Mouse (Mus musculus) liver, embryonic 11.5 days (tissue): ENCODE results near the gene Gh. TPM values are rescaled to one million over a fixed set of nuclear protein-coding genes. Genes with fewer than 3 reads are reported as not detected.

Source experiments
- ATAC-seq: fragments of 200-750 bp; cut with Nextera tagmentation; replicated peaks from 2 replicates; pipeline ENCODE4 v1.8.0; 2017; ENCODE audit warnings: moderate number of reproducible peaks, mild to moderate bottlenecking, moderate TSS enrichment, moderate library complexity; ENCODE audit not compliant: low FRiP score
- DNase-seq: peaks from one replicate; pipeline ENCODE4 v3.0.0-alpha.2; 2017; ENCODE audit warnings: low spot score
- H3K27ac ChIP-seq: fragments of 300-500 bp; sonication (generic); 2 replicates; pipeline ENCODE4 v1.5.1; 2014; ENCODE audit warnings: mild to moderate bottlenecking, low read depth, low read length, control low read depth
- H3K27me3 ChIP-seq: fragments of 300-500 bp; sonication (generic); replicated peaks from 2 replicates; pipeline ENCODE4 v1.6.1; 2014; ENCODE audit warnings: low read length, mixed read lengths; ENCODE audit not compliant: control insufficient read depth, insufficient read depth
- H3K36me3 ChIP-seq: fragments of 300-500 bp; sonication (generic); 2 replicates; pipeline ENCODE4 v1.6.1; 2014; ENCODE audit warnings: mild to moderate bottlenecking, low read length, moderate library complexity, mixed read lengths; ENCODE audit not compliant: control insufficient read depth, insufficient read depth
- H3K4me1 ChIP-seq: fragments of 300-500 bp; sonication (generic); replicated peaks from 2 replicates; pipeline ENCODE4 v1.6.1; 2014; ENCODE audit warnings: low read length, mixed read lengths; ENCODE audit not compliant: control insufficient read depth, insufficient read depth
- H3K4me2 ChIP-seq: fragments of 300-500 bp; sonication (generic); 2 replicates; pipeline ENCODE4 v1.6.1; 2014; ENCODE audit warnings: mild to moderate bottlenecking, control low read depth, moderate library complexity
- H3K4me3 ChIP-seq: fragments of 300-500 bp; sonication (generic); 2 replicates; pipeline ENCODE4 v1.5.1; 2014; ENCODE audit warnings: low read depth, low read length, control low read depth
- H3K9ac ChIP-seq: fragments of 300-500 bp; sonication (generic); 2 replicates; pipeline ENCODE4 v1.6.1; 2014; ENCODE audit warnings: low read depth, low read length, control low read depth
- H3K9me3 ChIP-seq: fragments of 300-500 bp; sonication (generic); 2 replicates; pipeline ENCODE4 v1.6.1; 2016; ENCODE audit warnings: low read length, inconsistent platforms, mixed read lengths; ENCODE audit not compliant: control insufficient read depth
- WGBS: fragments of 180-500 bp; shearing (Covaris S2); extraction: QIAGEN DNeasy Blood & Tissue Kit; methylation state at CpG from one replicate; pipeline ENCODE4 v1.1.7; 2014; 5-methylcytosine and 5-hydroxymethylcytosine counted together
- polyA plus RNA-seq: library from polyadenylated mRNA; unstranded; fragments of >200 nt; fragmentation: Nextera tagmentation; extraction: Ambion mirVana; gene quantifications from 2 replicates; pipeline ENCODE4 v1.2.1, GENCODE M21; 2014

Gh gene
- polyA plus RNA-seq, 1 experiment from 2014 or later: not detected

DNA sequence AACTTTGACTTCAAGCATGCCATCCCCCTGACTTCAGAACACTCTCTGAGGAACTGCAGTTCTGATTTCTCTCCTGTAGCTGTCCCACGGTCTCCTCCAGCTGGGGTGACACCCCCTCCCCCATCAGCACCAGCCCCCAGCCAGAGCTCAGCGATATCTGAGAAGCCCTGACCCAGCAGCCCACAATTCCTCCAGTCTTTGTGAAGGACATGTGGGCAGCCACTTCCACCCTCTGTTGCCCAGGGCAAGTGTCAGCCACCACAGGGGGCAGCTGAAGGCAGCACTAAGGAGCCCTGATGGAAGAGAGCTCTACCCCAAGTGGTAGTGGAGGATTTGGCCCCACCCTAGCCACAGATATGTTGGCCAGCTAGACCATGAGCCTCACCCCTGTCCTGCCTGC, 32.4 kb upstream of the Gh start:
- no peak overlapping the region for H3K4me3 ChIP-seq
- no peaks in the 10 kb centered on the region for H3K4me1 ChIP-seq
- H3K9ac ChIP-seq: no peak overlapping the region
- ATAC-seq (no peak), DNase-seq (no peak)
- H3K27me3 ChIP-seq: no peaks in the 10 kb centered on the region
- 4% methylated on average over 2 of the region's 2 CpGs for WGBS
- H3K27ac ChIP-seq: no peak overlapping the region
- no peaks in the 10 kb centered on the region for H3K9me3 ChIP-seq
- no peaks in the 10 kb centered on the region for H3K36me3 ChIP-seq
- H3K4me2 ChIP-seq: no peak overlapping the region

GRCm38 (mm10) chr11:106332458-106332857, 30.8 kb upstream of the Gh start:
- H3K27ac ChIP-seq: no peak overlapping the region
- ATAC-seq (no peak), DNase-seq (no peak)
- no peak overlapping the region for H3K9ac ChIP-seq
- 56% methylated on average over 4 of the region's 4 CpGs for WGBS
- H3K4me3 ChIP-seq: no peak overlapping the region
- H3K4me1 ChIP-seq: peaks cover 5% of the 10 kb centered on the region; the same call in 1 of the 2 replicates
- H3K27me3 ChIP-seq: no peaks in the 10 kb centered on the region
- no peaks in the 10 kb centered on the region for H3K36me3 ChIP-seq
- H3K9me3 ChIP-seq: no peaks in the 10 kb centered on the region
- H3K4me2 ChIP-seq: no peak overlapping the region

- ATAC-seq (no peak), DNase-seq (no peak)
- Histone ChIP-seq H3K9ac (no peak overlapping the region), H3K4me1 (peaks cover 5% of the 10 kb centered on the region; the same call in 1 of the 2 replicates), H3K36me3 (no peaks in the 10 kb centered on the region), H3K9me3 (no peaks in the 10 kb centered on the region), H3K4me3 (no peak overlapping the region), H3K4me2 (no peak overlapping the region), H3K27me3 (no peaks in the 10 kb centered on the region; the same call in 1 of the 2 replicates), H3K27ac (no peak overlapping the region)
- WGBS: 45% methylated on average over 7 of the region's 7 CpGs
Measured at GRCm38 (mm10) chr11:106329682-106330081, 28.0 kb upstream of the Gh start.

- peaks cover 5% of the 10 kb centered on the region; the same call in 1 of the 2 replicates for H3K4me1 ChIP-seq
- no peak overlapping the region for H3K4me2 ChIP-seq
- WGBS: 24% methylated on average over 6 of the region's 6 CpGs
- no peaks in the 10 kb centered on the region for H3K9me3 ChIP-seq
- no peak overlapping the region for H3K4me3 ChIP-seq
- H3K36me3 ChIP-seq: no peaks in the 10 kb centered on the region
- DNase-seq (no peak), ATAC-seq (no peak)
- H3K9ac ChIP-seq: no peak overlapping the region
- no peaks in the 10 kb centered on the region; the same call in 1 of the 2 replicates for H3K27me3 ChIP-seq
- H3K27ac ChIP-seq: no peak overlapping the region
Measured at GRCm38 (mm10) chr11:106329128-106329527, 27.5 kb upstream of the Gh start.

- no peaks in the 10 kb centered on the region; the same call in 1 of the 2 replicates for H3K27me3 ChIP-seq
- peaks cover 5% of the 10 kb centered on the region; the same call in 1 of the 2 replicates for H3K4me1 ChIP-seq
- H3K9me3 ChIP-seq: no peaks in the 10 kb centered on the region
- no peak overlapping the region for H3K4me2 ChIP-seq
- no peak overlapping the region for H3K9ac ChIP-seq
- ATAC-seq: no peak
- no peak overlapping the region for H3K27ac ChIP-seq
- 39% methylated on average over 5 of the region's 5 CpGs for WGBS
- no peak overlapping the region for H3K4me3 ChIP-seq
- no peaks in the 10 kb centered on the region for H3K36me3 ChIP-seq
- DNase-seq: no peak
Measured at GRCm38 (mm10) chr11:106328521-106328920, 26.9 kb upstream of the Gh start.

GRCm38 (mm10) chr11:106326475-106326874, 24.8 kb upstream of the Gh start:
- no peaks in the 10 kb centered on the region for H3K9me3 ChIP-seq
- H3K4me3 ChIP-seq: no peak overlapping the region
- H3K27ac ChIP-seq: no peak overlapping the region
- no peak overlapping the region for H3K4me2 ChIP-seq
- no peak overlapping the region for H3K9ac ChIP-seq
- H3K27me3 ChIP-seq: no peaks in the 10 kb centered on the region; the same call in 1 of the 2 replicates
- ATAC-seq (no peak), DNase-seq (no peak)
- 56% methylated on average over 8 of the region's 8 CpGs for WGBS
- peaks cover 5% of the 10 kb centered on the region; the same call in 1 of the 2 replicates for H3K4me1 ChIP-seq
- H3K36me3 ChIP-seq: no peaks in the 10 kb centered on the region

DNA sequence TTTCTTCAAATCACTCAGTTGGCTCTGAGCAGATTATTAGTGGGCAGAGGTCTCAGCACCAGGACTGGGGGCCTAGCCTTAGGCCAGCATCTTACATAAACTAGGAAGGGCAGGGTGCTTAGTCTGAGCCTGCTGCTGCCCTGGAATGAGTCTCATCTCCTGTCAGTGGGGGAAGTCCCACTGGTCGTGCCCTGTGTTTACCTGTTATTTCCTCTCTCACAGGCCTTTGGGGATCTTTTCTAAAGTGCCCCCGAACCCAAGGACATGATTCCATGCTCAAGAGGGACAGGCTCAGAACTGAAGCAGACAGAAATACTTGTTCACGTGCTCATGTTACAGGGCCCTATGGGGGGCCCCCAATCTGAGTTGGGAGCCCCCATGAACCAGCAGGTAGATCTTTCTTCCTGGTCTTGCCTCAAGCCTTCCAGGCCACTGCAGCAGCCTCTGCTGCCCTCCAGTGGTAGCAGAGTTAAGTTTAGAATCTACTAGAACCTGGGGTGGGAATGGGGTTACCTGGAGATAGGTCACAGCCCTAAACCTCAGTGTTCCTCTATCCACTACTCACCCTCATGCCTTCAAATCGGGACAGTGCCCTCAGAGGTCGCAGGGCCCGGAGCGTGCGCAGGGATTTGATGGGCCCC, 24.0 kb upstream of the Gh start:
- ATAC-seq (no peak), DNase-seq (no peak)
- Histone ChIP-seq H3K4me2 (no peak overlapping the region), H3K4me1 (peaks cover 5% of the 10 kb centered on the region; the same call in 1 of the 2 replicates), H3K36me3 (no peaks in the 10 kb centered on the region), H3K4me3 (no peak overlapping the region), H3K27ac (no peak overlapping the region), H3K9me3 (no peaks in the 10 kb centered on the region), H3K27me3 (no peaks in the 10 kb centered on the region; the same call in 1 of the 2 replicates), H3K9ac (no peak overlapping the region)
- 56% methylated on average over 8 of the region's 8 CpGs for WGBS

GRCm38 (mm10) chr11:106324858-106325257, 23.2 kb upstream of the Gh start:
- H3K27ac ChIP-seq: no peak overlapping the region

More at GRCm38 (mm10) chr11:106324858-106325257, 23.2 kb upstream of the Gh start:
- H3K9ac ChIP-seq: no peak overlapping the region
- no peaks in the 10 kb centered on the region for H3K9me3 ChIP-seq
- ATAC-seq: no peak
- no peak overlapping the region for H3K4me2 ChIP-seq
- no peak overlapping the region for H3K4me3 ChIP-seq
- H3K27me3 ChIP-seq: no peaks in the 10 kb centered on the region; the same call in 1 of the 2 replicates
- DNase-seq: no peak
- H3K4me1 ChIP-seq: peaks cover 5% of the 10 kb centered on the region; the same call in 1 of the 2 replicates
- no peaks in the 10 kb centered on the region for H3K36me3 ChIP-seq
- WGBS: 74% methylated on average over 5 of the region's 5 CpGs
